Mouse (Mus musculus) embryonic facial prominence, embryonic 14.5 days (tissue): ENCODE data around the gene Galnt18. TPM values are rescaled to one million over a fixed set of nuclear protein-coding genes. Genes with fewer than 3 reads are reported as not detected.

Experiments used
- ATAC-seq: fragments of 200-750 bp; cut with Nextera tagmentation; 2 replicates; pipeline ENCODE4 v1.8.0; 2017; ENCODE audit warnings: low read depth, moderate number of reproducible peaks, moderate TSS enrichment
- DNase-seq: peaks from one replicate; pipeline ENCODE4 v3.0.0-alpha.2; 2015; ENCODE audit warnings: low spot score
- H3K27ac ChIP-seq: fragments of 300-500 bp; sonication (generic); replicated peaks from 2 replicates; pipeline ENCODE4 v1.5.1; 2014; ENCODE audit warnings: low read depth, mild to moderate bottlenecking, low read length, moderate library complexity
- H3K27me3 ChIP-seq: fragments of 300-500 bp; sonication (generic); replicated peaks from 2 replicates; pipeline ENCODE4 v1.6.1; 2014; ENCODE audit warnings: low read length; ENCODE audit not compliant: control insufficient read depth, insufficient read depth
- H3K36me3 ChIP-seq: fragments of 300-500 bp; sonication (generic); 2 replicates; pipeline ENCODE4 v1.6.1; 2014; ENCODE audit warnings: low read length, mixed read lengths; ENCODE audit not compliant: control insufficient read depth, insufficient read depth
- H3K4me1 ChIP-seq: fragments of 300-500 bp; sonication (generic); 2 replicates; pipeline ENCODE4 v1.6.1; 2014; ENCODE audit warnings: antibody characterized with exemption, low read length; ENCODE audit not compliant: control insufficient read depth, insufficient read depth
- H3K4me2 ChIP-seq: fragments of 300-500 bp; sonication (generic); 2 replicates; pipeline ENCODE4 v1.6.1; 2014; ENCODE audit warnings: low read depth, mild to moderate bottlenecking, low read length, moderate library complexity, mixed read lengths
- H3K4me3 ChIP-seq: fragments of 300-500 bp; sonication (generic); 2 replicates; pipeline ENCODE4 v1.5.1; 2014; ENCODE audit warnings: low read depth, mild to moderate bottlenecking, low read length
- H3K9ac ChIP-seq: fragments of 300-500 bp; sonication (generic); 2 replicates; pipeline ENCODE4 v1.6.1; 2014; ENCODE audit warnings: low read depth, mild to moderate bottlenecking, low read length, moderate library complexity, mixed read lengths
- H3K9me3 ChIP-seq: fragments of 300-500 bp; sonication (generic); 2 replicates; pipeline ENCODE4 v1.6.1; 2016; ENCODE audit warnings: low read length; ENCODE audit not compliant: control insufficient read depth
- WGBS: fragments of 180-500 bp; shearing (Covaris S2); extraction: QIAGEN DNeasy Blood & Tissue Kit; methylation state at CpG from one replicate; pipeline ENCODE4 v1.1.7; 2014; 5-methylcytosine and 5-hydroxymethylcytosine counted together
- polyA plus RNA-seq: library from polyadenylated mRNA; unstranded; fragments of >200 nt; fragmentation: Nextera tagmentation; extraction: Ambion mirVana; gene quantifications from 2 replicates; pipeline ENCODE4 v1.2.1, GENCODE M21; 2014

Galnt18 gene
- polyA plus RNA-seq, 1 experiment from 2014 or later: 19.2 TPM

- Histone ChIP-seq H3K9me3 (no peaks in the 10 kb centered on the region), H3K9ac (no peak overlapping the region), H3K27ac (no peak overlapping the region), H3K4me1 (no peaks in the 10 kb centered on the region), H3K4me3 (no peak overlapping the region), H3K27me3 (no peaks in the 10 kb centered on the region), H3K4me2 (no peak overlapping the region), H3K36me3 (no peaks in the 10 kb centered on the region)
- ATAC-seq: no peak
- WGBS: 76% methylated on average over 4 of the region's 4 CpGs
- no peak for DNase-seq
These were observed 178.3 kb downstream of the Galnt18 start for GRCm38 (mm10) chr7:111601339-111602067.

GRCm38 (mm10) chr7:111600756-111601155, 179.0 kb downstream of the Galnt18 start:
- no peak overlapping the region for H3K27ac ChIP-seq
- ATAC-seq (peak; percentile 68), DNase-seq (peak; percentile 50)
- no peaks in the 10 kb centered on the region for H3K27me3 ChIP-seq
- no peaks in the 10 kb centered on the region for H3K9me3 ChIP-seq
- no peaks in the 10 kb centered on the region for H3K4me1 ChIP-seq
- WGBS: 33% methylated on average over 6 of the region's 6 CpGs
- no peak overlapping the region for H3K4me3 ChIP-seq
- no peak overlapping the region for H3K4me2 ChIP-seq
- H3K9ac ChIP-seq: no peak overlapping the region
- H3K36me3 ChIP-seq: no peaks in the 10 kb centered on the region

GRCm38 (mm10) chr7:111593680-111594079, 186.1 kb downstream of the Galnt18 start:
- H3K9me3 ChIP-seq: no peaks in the 10 kb centered on the region
- 88% methylated on average over 6 of the region's 6 CpGs for WGBS

GRCm38 (mm10) chr7:111589506-111590125, 190.2 kb downstream of the Galnt18 start:
- no peaks in the 10 kb centered on the region for H3K4me1 ChIP-seq
- no peak overlapping the region for H3K4me3 ChIP-seq
- no peak overlapping the region for H3K27ac ChIP-seq
- no peaks in the 10 kb centered on the region for H3K36me3 ChIP-seq
- no peak for ATAC-seq
- no peak overlapping the region for H3K9ac ChIP-seq
- WGBS: 69% methylated on average over 5 of the region's 5 CpGs
- DNase-seq: no peak
- no peaks in the 10 kb centered on the region for H3K27me3 ChIP-seq
- H3K9me3 ChIP-seq: no peaks in the 10 kb centered on the region
- no peak overlapping the region for H3K4me2 ChIP-seq

More at GRCm38 (mm10) chr7:111593680-111594079, 186.1 kb downstream of the Galnt18 start:
- Histone ChIP-seq H3K4me2 (no peak overlapping the region), H3K9ac (no peak overlapping the region), H3K4me1 (no peaks in the 10 kb centered on the region), H3K27me3 (no peaks in the 10 kb centered on the region), H3K4me3 (no peak overlapping the region), H3K36me3 (no peaks in the 10 kb centered on the region), H3K27ac (no peak overlapping the region)
- DNase-seq (no peak), ATAC-seq (no peak)

- DNase-seq: no peak
- no peaks in the 10 kb centered on the region for H3K4me1 ChIP-seq
- WGBS: 68% methylated on average over 4 of the region's 4 CpGs
These were observed 191.4 kb downstream of the Galnt18 start for GRCm38 (mm10) chr7:111588291-111588781.

GRCm38 (mm10) chr7:111580547-111580946, 199.2 kb downstream of the Galnt18 start:
- H3K9ac ChIP-seq: no peak overlapping the region
- H3K4me3 ChIP-seq: no peak overlapping the region
- H3K36me3 ChIP-seq: no peaks in the 10 kb centered on the region
- no peaks in the 10 kb centered on the region for H3K4me1 ChIP-seq
- no peaks in the 10 kb centered on the region for H3K27me3 ChIP-seq
- ATAC-seq (no peak), DNase-seq (no peak)
- H3K9me3 ChIP-seq: no peaks in the 10 kb centered on the region
- WGBS: 70% methylated on average over 6 of the region's 6 CpGs
- H3K4me2 ChIP-seq: no peak overlapping the region
- H3K27ac ChIP-seq: no peak overlapping the region

More at GRCm38 (mm10) chr7:111588291-111588781, 191.4 kb downstream of the Galnt18 start:
- Histone ChIP-seq H3K9ac (no peak overlapping the region), H3K36me3 (no peaks in the 10 kb centered on the region), H3K27ac (no peak overlapping the region), H3K9me3 (no peaks in the 10 kb centered on the region), H3K4me3 (no peak overlapping the region), H3K27me3 (no peaks in the 10 kb centered on the region), H3K4me2 (no peak overlapping the region)
- ATAC-seq: no peak

- ATAC-seq: no peak
- H3K27ac ChIP-seq: no peak overlapping the region
- no peak overlapping the region for H3K4me3 ChIP-seq
- no peaks in the 10 kb centered on the region for H3K4me1 ChIP-seq
- H3K9me3 ChIP-seq: no peaks in the 10 kb centered on the region
- H3K9ac ChIP-seq: no peak overlapping the region
- peak; percentile 24 for DNase-seq
- H3K36me3 ChIP-seq: no peaks in the 10 kb centered on the region
- WGBS: 50% methylated on average over 2 of the region's 2 CpGs
- H3K4me2 ChIP-seq: no peak overlapping the region
- H3K27me3 ChIP-seq: no peaks in the 10 kb centered on the region
These were observed 204.7 kb downstream of the Galnt18 start for GRCm38 (mm10) chr7:111575096-111575495.

GRCm38 (mm10) chr7:111572336-111572735, 207.4 kb downstream of the Galnt18 start:
- DNase-seq (no peak), ATAC-seq (no peak)
- H3K9ac ChIP-seq: no peak overlapping the region
- H3K4me2 ChIP-seq: no peak overlapping the region
- H3K4me3 ChIP-seq: no peak overlapping the region
- no peaks in the 10 kb centered on the region for H3K9me3 ChIP-seq
- no peaks in the 10 kb centered on the region for H3K27me3 ChIP-seq
- H3K4me1 ChIP-seq: no peaks in the 10 kb centered on the region
- WGBS: 80% methylated on average over 2 of the region's 2 CpGs
- H3K36me3 ChIP-seq: no peaks in the 10 kb centered on the region
- no peak overlapping the region for H3K27ac ChIP-seq
